Mouse (Mus musculus) kidney, adult 18-20 months (tissue): Measurements from ENCODE around the gene Sema6d.
A peak's percentile ranks its signal among the peaks of the same experiment; 100 is the strongest.

Experiments
- DNase-seq: peaks from one replicate; pipeline ENCODE4 v3.0.0; 2021

Gene Sema6d

GRCm38 (mm10) chr2:124576053-124576452, 486.3 kb downstream of the Sema6d start:
- no peak for DNase-seq

- DNase-seq = no peak
These were observed 493.8 kb downstream of the Sema6d start for GRCm38 (mm10) chr2:124583561-124583960.

GRCm38 (mm10) chr2:124592750-124593149, 503.0 kb downstream of the Sema6d start:
- DNase-seq = no peak

GRCm38 (mm10) chr2:124599014-124599413, 509.2 kb downstream of the Sema6d start:
- DNase-seq = no peak

- no peak for DNase-seq
These were observed 512.1 kb downstream of the Sema6d start for GRCm38 (mm10) chr2:124601702-124602378.

- DNase-seq = no peak
These were observed 512.7 kb downstream of the Sema6d start for GRCm38 (mm10) chr2:124602379-124602913.

- DNase-seq = no peak
These were observed 515.6 kb downstream of the Sema6d start for GRCm38 (mm10) chr2:124605341-124605740.

GRCm38 (mm10) chr2:124607986-124608385, 518.2 kb downstream of the Sema6d start:
- DNase-seq = no peak

- peak; percentile 18 for DNase-seq
These were observed 518.8 kb downstream of the Sema6d start for GRCm38 (mm10) chr2:124608546-124608945.

GRCm38 (mm10) chr2:124609014-124609413, 519.2 kb downstream of the Sema6d start:
- no peak for DNase-seq

- DNase-seq = peak; percentile 81
These were observed 520.2 kb downstream of the Sema6d start for GRCm38 (mm10) chr2:124609711-124610585.

- no peak for DNase-seq
These were observed 520.9 kb downstream of the Sema6d start for GRCm38 (mm10) chr2:124610586-124611105.

GRCm38 (mm10) chr2:124611226-124611625, 521.5 kb downstream of the Sema6d start:
- no peak for DNase-seq

- no peak for DNase-seq
These were observed 522.5 kb downstream of the Sema6d start for GRCm38 (mm10) chr2:124612276-124612675.

- no peak for DNase-seq
These were observed 523.1 kb downstream of the Sema6d start for GRCm38 (mm10) chr2:124612727-124613510.

- no peak for DNase-seq
These were observed 524.0 kb downstream of the Sema6d start for GRCm38 (mm10) chr2:124613671-124614210.

GRCm38 (mm10) chr2:124616746-124617145, 527.0 kb downstream of the Sema6d start:
- DNase-seq = no peak

- DNase-seq = no peak
These were observed 527.7 kb downstream of the Sema6d start for GRCm38 (mm10) chr2:124617440-124617839.

GRCm38 (mm10) chr2:124618091-124618490, 528.3 kb downstream of the Sema6d start:
- no peak for DNase-seq

GRCm38 (mm10) chr2:124618526-124619219, 528.9 kb downstream of the Sema6d start:
- DNase-seq = no peak

GRCm38 (mm10) chr2:124620470-124620869, 530.7 kb downstream of the Sema6d start:
- DNase-seq = no peak
